Mouse (Mus musculus): ENCODE results near the gene Rnf31.

Rnf31 gene

DNA sequence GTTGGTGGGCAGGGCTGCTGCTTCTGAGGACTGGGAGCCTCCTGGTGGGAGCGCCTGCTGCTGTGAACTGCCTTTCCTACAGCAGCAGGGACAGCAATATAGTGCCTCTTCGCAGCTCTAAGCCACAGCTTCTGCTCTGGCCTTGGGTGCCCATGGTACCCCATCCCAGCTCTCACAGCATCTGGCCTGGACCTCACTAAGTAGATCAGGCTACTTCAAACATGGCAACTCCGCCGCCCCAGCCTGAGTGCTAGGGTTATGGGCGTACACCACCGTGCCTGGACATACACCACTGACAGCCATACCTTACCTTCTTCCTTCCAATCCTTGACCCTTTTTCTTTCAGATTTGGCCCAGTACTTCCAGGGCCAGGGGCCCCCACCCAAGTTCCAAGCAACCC is 16.8 kb downstream of the Rnf31 start:
- no peak for DNase-seq

DNA sequence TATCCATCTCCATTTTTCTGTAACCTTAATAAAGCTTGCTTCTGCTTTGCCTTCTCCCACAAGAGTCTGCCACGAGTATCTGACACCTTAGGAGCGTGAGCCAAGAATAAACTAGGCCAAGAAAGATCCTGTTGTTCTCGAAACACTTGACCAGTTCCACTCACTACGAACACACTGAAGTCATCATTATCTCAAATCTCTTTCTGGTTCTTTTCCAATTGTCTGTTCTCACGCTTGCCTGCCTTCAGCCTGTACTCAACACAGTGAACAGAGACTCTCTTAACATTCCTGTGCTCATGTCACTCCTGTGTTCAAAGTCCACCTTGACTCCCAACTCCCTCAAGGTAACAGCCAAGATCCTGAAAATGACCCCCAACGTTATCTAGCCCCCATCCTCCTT is 21.8 kb downstream of the Rnf31 start:
- DNase-seq, result no peak

DNA sequence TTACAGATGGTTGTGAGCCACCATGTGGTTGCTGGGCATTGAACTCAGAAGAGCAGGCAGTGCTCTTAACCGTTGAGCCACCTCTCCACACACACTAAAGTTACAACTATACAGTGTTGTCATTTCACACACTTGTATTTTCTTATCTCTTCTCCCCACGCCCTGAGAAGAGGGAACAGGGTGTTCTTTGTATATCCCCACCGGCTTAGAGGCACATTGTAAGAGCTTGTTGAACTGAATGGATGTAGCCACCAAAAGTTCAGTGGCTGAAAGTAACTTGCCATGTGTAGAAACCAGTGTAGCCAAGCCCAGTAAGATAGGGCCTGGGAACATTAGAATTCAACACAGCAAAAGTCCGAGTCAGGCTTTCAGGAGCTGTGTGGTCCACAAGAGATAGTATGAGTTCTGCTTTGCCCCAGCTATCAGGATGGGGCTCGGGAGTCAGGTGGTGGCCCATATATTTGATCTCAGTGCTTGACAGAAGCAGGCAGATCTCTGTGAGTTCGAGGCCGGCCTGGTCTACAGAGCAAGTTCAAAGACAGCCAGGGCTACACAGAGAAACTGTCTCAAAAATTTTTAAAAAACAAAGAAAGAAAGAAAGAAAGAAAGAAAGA is 23.2 kb downstream of the Rnf31 start:
- DNase-seq, result no peak

DNA sequence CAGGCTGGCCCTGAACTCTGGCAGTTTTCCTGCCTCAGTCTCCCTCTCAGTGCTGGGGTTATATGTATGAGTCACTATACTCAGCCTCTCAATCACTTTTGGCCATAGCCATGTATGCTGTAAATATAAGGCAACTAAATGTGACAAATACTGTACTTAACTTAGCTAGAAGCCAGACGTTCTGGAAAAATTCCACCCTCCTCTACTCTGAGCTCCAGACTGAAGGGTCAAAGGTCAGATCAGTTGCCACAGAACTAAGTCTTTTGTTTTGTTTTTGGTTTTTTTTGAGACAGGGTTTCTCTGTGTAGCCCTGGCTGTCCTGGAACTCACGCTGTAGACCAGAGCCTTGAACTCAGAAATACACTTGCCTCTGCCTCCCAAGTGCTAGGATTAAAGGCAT is 24.4 kb downstream of the Rnf31 start:
- DNase-seq, result no peak

DNA sequence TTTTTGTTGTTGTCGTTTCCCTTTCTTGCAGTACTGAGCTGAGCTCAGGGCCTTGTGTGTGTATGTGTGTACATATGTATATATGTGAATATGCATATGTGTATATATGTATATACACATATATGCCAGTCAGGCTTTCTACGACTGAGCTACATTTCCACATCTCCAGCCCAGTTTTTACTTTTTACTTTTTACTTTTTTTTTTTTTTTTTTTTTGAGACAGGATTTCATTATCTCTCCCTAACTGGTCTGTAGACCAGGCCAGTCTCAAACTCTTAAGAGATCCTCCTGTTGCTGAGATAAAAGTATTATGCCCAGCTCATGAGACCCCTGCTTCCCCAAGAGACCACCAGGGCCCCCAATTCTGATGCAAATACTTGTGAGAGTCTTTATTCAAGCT is 25.3 kb downstream of the Rnf31 start:
- DNase-seq, result no peak

DNA sequence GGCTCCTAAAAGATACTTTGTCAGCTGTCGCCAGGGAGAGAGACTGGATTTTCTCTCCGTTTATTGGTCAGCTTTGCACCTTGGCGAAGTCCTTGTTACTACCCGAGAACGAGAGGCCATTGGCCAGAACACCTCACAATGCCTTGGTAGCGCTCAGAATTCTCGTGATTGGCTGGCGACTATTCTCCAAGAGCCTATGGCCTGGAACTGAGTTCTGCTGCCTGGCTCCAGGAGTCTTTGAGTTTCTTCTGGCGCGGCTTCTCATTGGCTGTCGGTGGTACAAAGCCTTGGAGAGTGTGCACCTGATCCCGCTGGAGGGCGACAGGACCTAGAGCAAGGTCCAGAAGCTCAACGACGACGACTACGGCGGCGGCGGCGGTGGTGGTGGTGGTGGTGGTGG is 26.3 kb downstream of the Rnf31 start, which contains the start of gene Rec8:
TSS of gene Rec8 (plus strand) at position 216 of the 400 bp plus-strand sequence.
- peak; percentile 79 for DNase-seq

DNA sequence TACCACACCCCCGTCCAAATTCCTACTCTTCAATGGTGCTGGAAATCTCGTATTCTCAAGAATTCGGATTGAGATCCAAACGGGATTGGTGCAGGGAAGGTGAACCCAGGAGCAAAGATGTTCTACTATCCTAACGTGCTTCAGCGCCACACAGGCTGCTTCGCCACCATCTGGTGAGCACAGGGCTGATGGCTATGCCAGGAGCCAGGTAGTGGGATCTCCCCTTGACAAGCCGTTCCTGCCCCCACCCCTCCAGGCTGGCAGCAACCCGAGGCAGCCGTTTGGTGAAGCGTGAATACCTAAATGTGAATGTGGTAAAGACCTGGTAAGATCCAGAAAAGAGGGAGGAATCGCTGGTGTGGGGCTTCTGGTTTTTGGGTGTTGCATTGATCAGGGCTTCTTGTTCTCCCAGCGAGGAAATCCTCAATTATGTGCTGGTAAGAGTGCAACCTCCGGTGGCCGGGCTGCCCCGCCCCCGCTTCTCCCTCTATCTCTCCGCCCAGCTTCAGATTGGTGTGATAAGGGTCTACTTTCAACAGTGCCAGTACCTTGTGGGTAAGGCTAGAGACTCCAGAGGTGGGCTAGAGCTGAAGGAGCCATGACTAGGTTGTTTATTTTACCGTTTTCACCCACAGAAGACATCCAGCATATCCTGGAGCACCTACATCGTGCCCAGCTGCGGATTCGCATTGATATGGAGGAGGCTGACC is 27.1 kb downstream of the Rnf31 start:
- DNase-seq, result no peak

DNA sequence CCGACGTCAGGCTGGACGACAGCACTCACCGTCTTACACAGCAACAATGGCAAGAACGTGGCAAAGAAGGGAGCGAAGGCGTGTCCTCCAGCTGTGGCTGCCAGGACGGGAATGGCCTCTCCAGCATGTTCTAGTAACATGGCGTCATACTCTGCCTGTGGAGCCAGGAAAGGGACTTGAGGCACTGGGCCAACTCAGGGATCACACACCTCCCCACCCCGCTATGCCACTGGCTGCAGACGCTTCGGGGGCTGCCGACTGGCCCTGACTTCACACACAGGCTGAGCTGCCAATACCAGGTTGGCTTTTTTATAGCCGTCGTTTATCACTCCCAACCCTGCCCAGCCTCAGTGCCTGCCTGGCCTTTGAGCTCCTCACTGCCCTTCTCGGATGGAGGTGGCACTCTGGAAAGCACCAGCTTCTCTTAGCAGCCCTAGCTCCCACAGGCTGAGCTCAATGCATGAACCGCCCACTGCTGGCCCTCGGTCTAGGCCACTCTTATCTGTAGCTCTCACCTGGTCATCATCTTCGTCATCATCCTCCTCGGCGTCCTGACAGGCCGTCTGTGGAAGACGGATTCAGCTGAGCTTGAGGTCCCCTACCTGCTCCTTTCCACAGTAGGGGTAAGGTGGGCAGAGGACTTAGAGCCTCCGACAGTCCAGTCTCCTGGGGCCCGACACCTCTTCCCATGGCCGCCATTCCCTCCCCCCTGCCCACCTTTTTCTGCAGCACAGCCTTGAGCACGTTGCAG is 36.7 kb downstream of the Rnf31 start:
- DNase-seq, result no peak

DNA sequence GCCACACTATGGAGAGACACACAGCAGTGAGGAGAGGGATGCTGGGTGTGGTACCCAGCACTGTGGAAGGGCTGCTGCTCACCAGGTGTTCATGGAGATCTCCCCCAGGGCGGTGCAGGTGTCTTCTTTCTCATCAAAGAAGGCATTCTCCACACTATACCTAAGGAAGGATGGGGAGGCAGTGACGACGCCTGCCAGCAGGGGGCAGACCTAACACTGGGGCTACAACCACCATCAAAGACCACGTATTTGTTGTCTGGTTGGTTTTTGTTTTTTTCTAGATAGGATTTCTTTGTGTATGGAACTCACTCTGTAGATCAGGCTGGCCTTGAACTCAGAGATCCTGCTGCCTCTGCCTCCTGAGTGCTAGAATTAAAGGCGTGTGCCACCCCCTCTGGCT is 37.8 kb downstream of the Rnf31 start:
- DNase-seq, result peak; percentile 31

DNA sequence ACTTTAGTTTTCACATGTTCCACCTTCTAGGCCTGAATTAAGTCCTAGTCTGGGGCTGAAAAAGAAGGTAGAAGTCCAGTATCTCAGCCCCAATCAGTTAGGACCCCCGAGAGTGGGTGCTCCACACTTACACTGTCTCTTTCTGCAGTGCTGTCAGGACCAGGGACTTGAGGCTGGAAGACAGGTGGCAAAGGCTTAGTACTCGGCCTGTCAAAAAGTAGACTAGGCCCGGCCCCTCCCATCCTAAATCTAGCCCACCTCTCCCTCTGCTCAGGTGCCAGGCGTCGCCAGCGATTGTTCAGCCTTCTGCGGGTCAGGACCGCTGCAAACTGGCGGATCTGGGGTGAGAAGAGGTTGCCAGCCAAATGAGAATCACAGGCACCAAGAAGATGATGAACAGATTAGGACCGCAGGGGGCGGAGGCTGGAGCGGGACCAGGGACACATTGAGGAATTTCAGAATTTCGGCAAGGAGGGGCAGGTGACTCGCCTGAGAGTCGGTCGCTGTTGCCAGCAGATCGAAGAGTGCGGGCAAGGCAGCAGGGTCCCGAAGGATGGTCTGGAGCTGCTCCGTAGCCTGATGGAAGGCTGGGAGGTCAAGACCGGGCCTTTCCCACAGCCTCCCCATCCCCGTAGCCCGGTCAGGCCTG is 43.5 kb downstream of the Rnf31 start:
- DNase-seq, result no peak

DNA sequence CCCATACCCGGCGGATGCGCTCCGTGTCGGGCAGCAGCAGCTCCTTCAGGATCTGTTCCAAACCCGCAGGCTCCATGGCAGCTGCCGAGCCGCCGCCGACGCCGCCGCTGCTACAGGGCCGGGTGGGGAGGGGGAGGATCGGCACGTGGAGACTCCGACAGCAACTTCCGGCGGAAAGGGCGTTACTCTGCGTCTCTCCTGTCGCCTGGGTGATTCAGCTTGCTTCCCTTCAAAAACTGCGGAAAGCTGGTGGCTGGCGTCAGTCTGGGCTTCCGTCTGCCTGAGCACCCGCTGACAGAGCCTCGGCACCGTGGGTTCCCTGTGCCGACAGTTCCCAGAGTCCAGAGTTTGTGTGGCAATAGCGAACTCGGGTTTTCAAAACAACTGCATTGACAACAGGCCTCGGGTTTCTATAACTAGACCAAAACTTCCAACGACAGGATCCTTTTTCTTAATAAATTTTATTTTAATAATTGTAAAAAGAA is 44.1 kb downstream of the Rnf31 start, which contains the start of gene Ipo4:
TSS of gene Ipo4 (minus strand) at position 435 of the 485 bp plus-strand sequence.
- peak; percentile 95 for DNase-seq

DNA sequence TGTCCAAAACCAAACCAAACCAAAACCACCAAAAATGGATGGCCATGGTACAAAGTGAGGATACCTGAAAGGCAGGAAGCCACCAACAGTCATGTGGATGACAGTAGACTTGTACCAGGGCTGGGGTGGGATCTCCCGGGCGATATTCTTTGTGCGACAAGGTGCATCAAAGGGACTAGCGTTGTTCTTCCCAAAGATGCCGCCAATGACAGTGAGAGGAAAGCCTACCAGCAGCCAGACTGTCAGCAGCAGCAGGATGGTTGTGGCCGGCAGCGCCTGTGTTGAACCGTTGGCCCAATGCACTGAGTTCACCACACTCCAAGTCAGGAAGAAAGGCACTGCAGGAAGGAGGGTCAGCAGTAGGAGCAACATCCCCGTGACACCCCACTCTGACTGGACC is 46.3 kb downstream of the Rnf31 start, which contains the start of gene Gm49378:
TSS of gene Gm49378 (minus strand) at position 101 of the 400 bp plus-strand sequence.
- no peak for DNase-seq

DNA sequence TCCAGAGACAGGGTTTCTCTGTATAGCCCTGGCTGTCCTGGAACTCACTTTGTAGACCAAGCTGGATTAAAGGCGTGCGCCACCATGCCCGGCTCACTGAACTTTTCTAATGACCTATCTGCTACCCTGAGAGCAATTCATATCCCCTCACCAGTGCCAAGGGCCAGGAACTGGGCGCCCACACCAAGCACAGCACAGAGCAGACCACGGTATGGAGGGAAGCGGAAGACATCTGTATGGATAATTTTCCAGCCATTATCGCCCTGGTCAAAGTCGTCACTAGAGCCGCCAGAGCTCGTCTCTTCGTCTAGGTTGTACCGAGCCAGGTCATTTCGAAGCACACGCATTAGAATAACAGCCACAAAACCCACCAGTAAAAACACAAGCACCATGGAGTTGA is 49.3 kb downstream of the Rnf31 start:
- no peak for DNase-seq

DNA sequence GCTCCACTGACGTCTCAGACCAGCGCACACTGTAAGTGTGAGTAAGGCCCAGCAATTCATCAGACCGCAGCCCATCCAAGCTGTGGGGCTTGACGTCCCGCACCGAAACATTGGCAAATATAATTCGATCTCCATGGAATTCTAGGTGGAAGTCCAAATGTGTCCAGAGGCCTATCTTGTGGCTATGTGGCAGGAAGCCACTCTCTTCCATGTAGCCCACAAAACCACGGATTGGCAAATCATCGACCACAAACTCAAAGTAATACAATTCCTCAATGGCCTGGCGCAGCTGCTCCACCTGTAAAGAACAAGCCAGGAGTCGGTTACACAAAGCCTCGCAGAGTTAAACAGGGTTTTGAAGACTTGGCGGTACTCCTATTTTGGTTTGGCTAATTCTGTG is 49.8 kb downstream of the Rnf31 start:
- no peak for DNase-seq

DNA sequence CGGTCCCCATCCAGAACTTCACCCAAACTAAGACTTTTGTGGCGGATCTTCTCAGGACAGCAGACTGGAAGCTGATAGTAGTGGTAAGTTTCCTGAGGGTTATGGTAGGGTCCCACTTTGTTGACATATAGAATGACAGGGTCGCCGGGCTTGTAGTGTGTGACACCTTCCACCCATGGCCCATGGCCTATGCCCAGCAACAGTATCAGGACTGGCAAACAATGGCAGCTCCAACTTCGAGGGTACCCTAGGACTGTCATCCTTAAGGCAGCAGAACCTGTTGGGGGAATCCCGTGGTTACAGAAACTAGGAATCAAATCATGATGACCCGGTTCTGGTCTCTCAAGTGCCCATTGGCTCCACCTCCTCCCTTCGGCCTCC is 51.2 kb downstream of the Rnf31 start:
- DNase-seq, result no peak

DNA sequence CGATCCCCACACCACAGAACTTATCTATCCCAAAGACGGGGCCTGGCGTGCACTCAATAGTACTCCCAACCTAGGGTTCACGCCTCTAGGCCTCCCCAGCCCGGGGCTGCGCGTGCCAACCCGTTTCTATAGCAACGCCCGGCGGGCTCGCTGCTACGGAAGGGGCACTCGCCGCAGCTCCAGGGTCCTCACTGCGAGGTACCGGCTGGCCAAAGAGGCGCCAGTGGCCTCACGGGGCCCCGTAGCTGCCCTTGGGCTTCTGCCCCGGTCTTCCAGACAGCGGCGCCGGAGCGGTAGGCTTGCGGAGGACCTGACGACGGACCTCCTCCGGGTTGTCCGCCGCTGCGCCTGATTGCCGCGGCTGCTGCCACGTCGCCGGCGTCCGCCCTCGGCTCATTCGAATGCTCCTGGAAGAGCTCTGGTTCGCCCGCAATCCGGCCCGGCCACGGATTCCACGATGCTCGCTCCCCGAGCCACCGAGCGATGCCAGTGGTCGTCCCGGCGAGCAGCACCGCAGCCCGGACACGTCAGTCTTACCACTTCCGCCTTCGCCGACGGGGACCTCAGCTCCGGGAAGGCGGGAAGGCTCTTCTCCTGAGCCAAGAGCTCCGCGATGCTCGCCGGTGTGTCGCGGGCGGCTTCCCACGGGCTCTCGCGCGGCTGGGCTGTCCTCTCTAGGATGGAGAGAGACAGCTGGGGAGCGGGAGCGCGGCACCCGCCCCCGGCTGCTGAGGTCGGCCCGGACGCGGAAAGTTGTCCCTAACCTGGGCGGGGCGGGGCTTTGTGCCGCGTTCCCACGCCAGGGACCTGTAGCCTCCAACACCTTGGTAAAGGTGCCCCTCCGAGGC is 51.8 kb downstream of the Rnf31 start, which contains the start of gene Tm9sf1:
TSS of gene Tm9sf1 (minus strand) at position 747 of the 848 bp plus-strand sequence.
- DNase-seq, result peak; percentile 92

DNA sequence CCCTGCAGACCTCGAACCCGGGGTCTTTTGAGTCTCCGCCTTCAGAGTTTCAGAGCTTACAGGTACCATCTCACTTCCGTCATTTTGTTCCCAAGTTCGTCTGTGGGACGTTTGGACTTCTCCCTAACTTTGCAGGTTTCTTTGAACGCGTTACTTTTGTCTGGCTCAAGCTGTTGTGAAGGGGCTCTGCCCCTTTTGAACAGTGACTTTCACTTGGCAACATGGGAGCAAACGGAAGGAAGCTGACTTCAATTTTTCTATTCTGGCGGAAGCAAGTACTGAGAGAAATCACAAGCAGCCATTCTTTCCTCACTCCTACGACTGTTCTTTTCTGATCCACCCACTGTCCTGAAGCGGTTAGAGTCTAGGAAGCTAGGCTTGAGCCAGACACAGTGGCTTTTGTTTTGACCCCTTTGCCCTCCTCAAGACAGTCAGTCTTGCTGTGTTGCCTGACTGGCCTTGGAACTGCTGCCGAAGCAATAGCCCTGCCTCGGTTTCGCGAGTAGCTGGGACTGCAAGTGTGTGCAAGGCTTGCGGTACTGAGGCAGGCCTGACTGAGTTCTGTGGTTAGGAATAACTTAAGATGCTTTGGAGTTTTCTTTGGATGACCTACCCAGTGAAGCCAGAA is 52.9 kb downstream of the Rnf31 start:
- DNase-seq, result peak; percentile 22

DNA sequence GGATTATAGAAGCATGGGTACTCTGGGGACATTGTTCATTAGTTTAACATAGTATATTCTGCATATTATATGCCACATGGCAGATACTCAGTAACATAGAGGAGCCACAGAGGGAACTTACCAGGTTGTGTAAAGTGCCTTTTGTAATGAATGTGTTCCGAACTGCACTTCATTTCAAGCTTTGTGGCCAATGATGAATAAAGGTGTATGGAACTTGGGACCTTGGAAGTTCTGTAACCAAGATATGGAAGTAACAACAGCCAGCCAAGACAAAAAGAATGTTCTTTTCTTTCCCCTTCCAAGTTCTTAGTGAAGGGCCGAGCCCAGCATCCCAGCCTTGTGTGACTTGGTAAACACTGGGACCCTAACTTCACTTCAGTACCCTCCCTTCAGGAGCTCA is 58.4 kb downstream of the Rnf31 start, which contains the start of gene Tssk4:
TSS of gene Tssk4 (plus strand) at position 301 of the 400 bp plus-strand sequence.
- DNase-seq, result no peak

DNA sequence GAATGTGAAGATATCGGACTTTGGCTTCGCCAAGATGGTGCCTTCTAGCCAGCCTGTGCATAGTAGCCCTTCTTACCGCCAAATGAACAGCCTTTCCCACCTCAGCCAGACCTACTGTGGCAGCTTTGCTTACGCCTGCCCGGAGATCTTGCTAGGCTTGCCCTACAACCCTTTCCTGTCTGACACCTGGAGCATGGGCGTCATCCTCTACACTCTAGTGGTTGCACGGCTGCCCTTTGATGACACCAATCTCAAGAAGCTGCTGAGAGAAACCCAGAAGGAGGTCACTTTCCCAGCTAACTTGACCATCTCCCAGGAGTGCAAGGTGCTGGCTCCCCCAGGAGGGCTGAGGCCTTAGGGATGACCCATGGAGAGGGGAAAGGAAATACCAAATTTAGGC is 60.0 kb downstream of the Rnf31 start:
- no peak for DNase-seq
